Mouse (Mus musculus) embryonic fibroblast, embryonic 13.5 days (primary cell): ENCODE results near the gene Prg3.

Experiments
- CTCF ChIP-seq: IDR thresholded peaks from 2 replicates; pipeline ENCODE4 v1.5.1; 2011; ENCODE audit warnings: mild to moderate bottlenecking, control low read depth, low read length, moderate library complexity, borderline replicate concordance; ENCODE audit not compliant: insufficient read depth
- POLR2A ChIP-seq: IDR thresholded peaks from 2 replicates; pipeline ENCODE4 v1.6.1; 2011; ENCODE audit warnings: low read depth, mild to moderate bottlenecking, control low read depth, low read length, moderate library complexity

- TF ChIP-seq CTCF = no peak
- TF ChIP-seq POLR2A = no peak
Observed at GRCm38 (mm10) chr2:84987930-84988329, at the start of gene Prg3.
